Mouse (Mus musculus) frontal cortex, postnatal 25 days (tissue): ENCODE data around the gene Dpep1.
"Not testable (repeated sequence)": the region's sequence is repeated elsewhere in the genome, so short reads cannot be mapped to it uniquely, and the experiment has no call there.

Experiments used
- DNase-seq, 2 experiments: peaks; one replicate each; pipeline ENCODE4 v3.0.0; 2022; ENCODE audit warnings: low spot score in 2 of 2

The Dpep1 gene

GRCm38 (mm10) chr8:123212321-123213117 is 26.5 kb downstream of the Dpep1 start, which contains the start of the genes Chmp1a and Spata33:
Gene Chmp1a (minus strand): TSS chr8:123212763.
Gene Spata33 (plus strand): TSS chr8:123212832.
- peak; percentile 72 for DNase-seq

GRCm38 (mm10) chr8:123213118-123213772 is 27.2 kb downstream of the Dpep1 start:
- no peak for DNase-seq

DNA sequence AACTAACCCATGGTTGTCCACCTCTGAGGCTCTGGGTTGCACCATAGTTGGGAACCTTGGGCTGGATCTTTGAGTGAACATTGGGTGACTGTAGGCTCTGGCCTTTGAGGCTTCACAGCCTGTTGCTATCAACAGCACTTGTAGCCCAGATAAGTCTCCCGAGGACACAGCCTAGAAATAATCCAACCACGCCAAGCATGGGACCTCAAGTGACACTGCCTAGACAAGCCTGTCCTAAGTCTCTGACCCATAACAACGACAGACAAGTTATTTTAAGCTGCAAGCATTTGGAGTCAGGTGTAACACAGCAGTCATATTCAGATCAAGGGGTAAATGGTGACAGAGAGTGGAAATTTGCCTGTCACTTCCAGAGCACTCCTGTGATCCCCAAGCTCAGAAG is 29.4 kb downstream of the Dpep1 start:
- no peak for DNase-seq

DNA sequence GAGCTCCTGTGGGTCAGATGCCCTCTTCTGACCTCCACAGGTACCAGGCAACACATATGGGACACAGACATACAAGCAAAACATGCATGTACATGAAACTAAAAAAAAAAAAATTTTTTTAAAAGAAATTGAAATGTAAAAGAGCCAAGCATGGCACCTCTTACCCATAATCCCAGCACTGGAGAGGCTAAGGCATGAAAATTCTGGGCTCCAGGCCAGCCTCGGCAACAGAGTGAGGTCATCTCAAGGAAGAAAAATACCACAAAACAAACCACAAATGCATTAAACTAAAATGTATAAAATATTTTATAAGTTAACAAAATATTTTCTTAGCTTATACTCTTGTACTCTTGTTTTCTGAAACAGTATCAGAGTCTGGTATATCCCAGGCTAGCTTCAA is 34.9 kb downstream of the Dpep1 start:
- DNase-seq = no peak

- DNase-seq = peak; percentile 89 to 90
These were observed 38.5 kb downstream of the Dpep1 start, which contains the start of gene Cdk10 for GRCm38 (mm10) chr8:123224278-123225266. Gene Cdk10 (plus strand): TSS chr8:123224842.

DNA sequence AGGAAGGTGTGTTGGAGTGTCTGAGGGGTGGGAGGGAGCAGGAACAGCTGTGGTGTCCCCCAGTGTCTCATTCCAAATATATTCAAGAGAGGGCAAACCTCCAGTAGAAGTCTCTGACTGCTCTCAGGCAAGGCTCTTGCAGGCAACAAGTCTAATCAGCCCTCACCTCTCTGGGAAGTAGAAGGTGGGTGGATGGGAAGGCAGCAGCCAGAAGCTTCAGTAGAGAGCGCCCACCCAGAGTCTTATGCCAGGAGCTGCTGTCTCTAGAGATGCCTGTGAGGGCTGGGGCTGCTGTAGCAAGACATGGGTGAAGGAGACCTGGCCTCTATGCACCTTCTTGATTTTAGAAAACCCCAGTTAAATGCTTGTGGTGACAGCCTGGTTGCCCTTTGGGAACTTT is 42.4 kb downstream of the Dpep1 start:
- no peak for DNase-seq

DNA sequence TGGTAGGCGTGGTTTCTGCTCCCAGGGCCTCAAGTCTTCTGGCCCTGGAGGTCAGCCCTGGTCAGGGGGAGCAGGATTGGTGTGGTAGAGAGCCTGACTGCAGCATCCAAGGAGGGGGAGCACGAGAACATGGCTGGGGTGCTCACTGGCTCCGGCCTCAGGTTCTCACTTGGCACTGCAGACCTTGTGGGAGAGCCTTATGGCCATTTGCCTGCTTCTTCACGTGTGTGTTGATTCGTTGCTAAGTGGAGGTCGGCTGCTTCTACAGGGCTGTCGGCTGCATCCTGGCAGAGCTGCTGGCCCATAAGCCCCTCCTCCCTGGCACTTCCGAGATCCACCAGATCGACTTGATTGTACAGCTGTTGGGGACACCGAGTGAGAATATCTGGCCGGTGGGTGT is 44.3 kb downstream of the Dpep1 start:
- not testable (repeated sequence) for DNase-seq

DNA sequence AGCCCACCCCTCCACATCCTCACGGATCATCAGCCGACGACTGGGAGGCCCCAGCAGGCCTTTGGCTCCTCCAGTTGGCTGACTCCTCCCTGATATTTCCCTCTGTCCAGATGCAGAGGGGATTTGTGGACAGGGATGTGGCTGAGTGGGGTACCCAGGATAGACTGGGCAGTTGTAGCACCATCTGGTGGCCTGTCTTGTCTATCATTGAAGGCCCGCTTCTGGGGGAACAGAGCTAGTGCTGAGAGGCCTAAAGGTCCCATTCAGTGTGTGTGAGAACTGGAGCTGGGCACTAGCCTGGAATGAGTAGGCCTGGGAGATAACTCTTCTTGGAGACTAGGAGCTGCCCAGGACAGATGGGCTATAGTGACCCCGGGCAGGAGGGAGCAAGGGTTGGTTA is 45.7 kb downstream of the Dpep1 start:
- DNase-seq = no peak

DNA sequence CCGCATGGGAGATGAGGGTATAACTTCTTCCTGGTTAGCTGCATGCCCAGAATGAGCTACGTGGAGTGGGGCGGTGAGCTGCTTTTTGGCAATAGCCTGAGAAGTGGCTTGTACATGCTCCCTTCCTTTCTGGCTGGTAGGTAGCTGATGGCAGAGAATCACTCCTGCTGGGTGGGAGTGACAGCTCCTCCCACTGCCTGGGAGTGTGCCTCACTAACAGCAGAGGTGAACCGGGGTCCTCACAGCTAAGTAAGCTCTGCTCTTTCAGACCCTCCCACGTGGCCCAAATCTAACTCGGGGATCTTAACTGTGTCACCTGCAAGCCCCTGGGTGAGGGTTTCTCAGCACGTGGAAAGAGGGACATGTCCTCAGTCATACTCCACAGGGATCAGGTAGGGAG is 46.5 kb downstream of the Dpep1 start:
- DNase-seq = no peak

GRCm38 (mm10) chr8:123233300-123233699 is 47.3 kb downstream of the Dpep1 start:
- DNase-seq = no peak

DNA sequence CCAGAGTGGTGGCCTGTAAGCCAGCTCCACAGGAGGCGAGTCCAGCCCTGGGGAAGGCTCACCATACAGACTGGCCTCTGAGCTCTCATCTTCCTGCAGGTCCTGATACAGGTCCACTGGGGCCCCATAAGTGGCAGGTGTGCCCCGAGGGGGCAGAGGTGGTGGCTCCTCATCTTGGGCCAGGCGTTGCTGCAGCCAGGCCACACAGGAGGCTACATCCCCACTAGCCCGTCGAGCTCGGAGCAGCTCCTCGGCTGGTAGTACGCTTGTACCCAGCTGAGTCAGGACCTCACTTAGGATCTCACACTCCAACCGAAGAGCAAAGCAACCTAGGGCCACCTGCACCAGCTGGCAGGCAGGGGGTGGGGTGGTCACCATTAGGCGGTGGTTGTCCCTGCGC is 47.7 kb downstream of the Dpep1 start:
- no peak for DNase-seq

DNA sequence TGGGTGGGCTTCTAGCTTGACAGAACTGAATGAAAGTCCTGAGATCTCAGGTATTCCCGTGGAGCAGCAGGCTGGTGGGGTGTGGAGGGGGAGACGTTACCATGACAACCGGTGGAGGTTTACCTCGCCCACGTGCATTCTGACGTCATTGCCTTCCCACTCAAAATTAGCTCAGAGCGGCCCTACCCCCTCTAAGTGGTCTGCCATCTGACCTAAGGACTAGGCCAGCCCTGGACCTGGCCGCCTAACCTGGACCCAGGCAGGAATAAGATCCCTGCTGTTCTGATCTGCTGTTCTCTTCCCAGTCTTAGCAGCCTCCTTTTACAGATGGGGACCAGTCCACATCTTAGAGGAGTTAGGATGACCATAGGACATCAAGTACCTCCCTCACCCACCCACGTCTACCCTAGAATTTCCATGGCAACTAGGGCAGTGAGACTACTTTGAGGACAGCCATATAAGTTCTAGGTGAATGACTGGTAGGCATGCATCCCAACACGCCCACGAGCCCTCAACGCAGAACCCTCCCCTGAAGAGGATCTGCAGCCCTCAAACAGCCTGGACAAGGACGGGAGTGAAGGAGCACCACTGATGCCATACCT is 49.0 kb downstream of the Dpep1 start:
- peak; percentile 57 to 73 for DNase-seq

DNA sequence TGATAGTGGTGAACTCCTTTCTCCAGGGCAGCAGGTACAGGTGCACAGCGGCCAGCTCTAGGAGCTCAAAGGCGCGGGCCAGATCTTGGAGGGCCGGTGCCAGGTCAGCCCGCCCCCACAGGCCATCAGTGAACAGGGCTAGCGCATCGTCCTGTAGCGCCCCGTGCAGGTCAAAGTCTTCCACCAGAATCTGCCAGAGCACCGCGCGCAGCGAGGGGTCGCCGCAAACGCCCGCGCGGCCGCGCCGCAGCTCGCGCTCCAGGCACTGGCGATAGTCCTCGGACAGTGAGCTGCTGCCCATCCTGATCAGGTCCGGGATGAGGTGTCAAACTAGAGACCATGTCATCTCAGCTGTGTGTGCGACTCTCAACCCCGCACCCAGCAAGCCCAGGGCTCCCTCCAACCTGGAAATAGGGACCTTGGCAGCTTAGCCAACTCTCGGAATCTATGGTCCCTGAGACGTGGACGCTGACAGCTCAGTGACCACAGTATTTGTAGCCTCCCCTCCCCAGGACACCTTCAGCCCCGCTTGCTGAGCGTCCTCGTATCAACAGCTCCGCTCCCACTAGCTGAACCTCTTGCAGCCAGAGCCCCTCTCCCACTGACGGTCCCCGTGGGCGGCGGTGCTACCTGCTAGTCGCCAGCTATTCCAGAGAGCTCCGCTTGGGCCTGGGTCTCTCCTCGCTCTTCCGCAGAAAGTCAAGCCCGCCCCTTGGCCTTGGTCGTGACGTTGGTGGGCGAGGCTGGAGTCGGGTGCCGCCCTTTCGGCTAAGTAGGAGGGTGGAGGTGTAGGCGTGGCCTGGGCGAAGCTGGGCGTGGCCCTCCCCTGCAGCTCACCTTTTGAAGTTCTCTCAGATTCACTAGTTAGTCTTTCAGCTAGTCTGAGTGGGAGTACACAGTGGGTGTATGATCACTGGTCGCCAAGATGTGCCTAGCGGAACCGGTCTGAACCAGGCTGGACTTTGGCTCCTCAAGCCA is 49.8 kb downstream of the Dpep1 start, which contains the start of gene Spata2l:
Gene Spata2l, minus strand, starts transcription at position 714 of the 978 bp plus-strand sequence.
- DNase-seq = peak; percentile 57 to 73

DNA sequence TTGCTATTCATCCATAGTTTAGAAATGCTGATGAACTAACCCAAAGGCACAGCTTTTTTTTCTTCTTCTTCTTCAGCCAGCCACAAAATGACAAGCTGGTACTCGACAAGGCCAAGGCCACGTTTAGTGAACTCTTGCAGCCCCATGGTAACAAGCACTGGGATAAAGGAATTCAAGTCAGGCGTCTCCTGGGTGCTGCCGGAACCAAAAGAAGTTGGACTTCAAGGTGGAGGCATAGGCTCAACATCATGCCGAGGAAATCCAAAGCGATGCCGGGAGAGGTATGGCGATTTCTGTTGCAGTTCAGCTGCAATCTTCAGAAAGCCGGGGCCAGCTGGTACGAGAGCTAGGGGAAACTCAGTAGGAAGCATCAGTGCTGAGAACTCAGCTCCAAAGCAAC is 53.4 kb downstream of the Dpep1 start:
- DNase-seq = no peak

- no peak for DNase-seq
These were observed 56.3 kb downstream of the Dpep1 start for GRCm38 (mm10) chr8:123242107-123242923.

DNA sequence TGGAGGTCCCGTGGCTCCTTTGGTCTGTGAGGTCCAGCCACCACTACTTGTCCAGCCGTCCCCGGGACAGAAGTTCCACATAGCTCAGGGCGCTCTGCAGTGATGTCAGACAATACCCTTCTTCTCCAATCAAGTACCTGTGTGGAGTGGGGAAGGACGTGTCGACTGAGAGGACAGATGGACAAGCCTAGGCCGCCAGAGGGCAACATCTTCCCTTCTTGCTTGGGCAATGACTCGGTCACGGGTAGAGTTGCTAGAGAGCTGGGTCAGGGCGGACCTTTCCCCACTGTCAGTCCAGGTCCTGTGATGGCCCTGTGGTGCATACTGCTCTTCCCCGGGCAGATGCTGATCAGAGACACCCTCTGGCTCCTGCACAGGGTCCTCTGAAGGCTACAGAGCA is 57.0 kb downstream of the Dpep1 start:
- no peak for DNase-seq

DNA sequence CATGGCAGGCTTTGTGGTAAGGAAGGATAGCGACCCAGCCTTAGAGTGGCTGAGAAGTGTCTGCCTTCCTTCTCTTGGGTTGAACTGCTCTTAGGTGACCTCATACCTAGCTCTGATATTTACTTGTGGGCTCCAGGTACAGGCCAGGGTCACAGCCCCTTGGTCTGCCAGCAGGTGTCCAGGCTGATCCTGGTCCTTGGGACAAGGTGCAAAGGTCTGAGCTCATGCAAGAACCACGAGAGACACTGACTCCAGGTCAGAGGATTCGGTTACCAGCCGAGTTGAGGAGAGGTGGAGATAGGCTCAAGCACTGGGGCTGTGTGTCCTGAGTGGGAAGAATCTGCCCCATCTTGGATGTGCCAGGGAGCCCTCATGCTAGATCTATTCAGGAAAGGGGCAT is 58.3 kb downstream of the Dpep1 start:
- no peak for DNase-seq

- DNase-seq = no peak
These were observed 59.5 kb downstream of the Dpep1 start for GRCm38 (mm10) chr8:123245543-123245942.

DNA sequence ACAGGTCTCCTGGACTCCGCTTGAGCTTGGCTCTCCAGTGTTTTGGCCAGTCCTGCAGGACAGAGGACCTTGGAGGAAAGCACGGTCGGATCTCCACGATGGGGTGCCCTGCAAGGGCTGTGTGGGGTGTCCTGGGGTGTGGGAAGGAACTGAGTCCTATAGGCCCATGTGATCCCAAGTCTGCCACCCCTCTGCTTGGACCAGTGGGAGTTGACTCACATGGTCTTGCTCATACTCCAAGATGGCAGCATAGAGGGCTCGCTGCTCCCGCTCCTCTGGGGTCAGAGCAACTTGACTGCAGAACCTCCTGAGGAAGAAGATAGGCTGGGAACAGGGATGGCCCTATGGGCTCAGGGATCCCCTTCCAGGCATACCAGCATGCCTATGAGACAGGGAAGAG is 61.7 kb downstream of the Dpep1 start:
- DNase-seq = no peak
